Mouse (Mus musculus): ENCODE measurements around the gene Frmd8.
A peak's percentile ranks its signal among the peaks of the same experiment; 100 is the strongest.

DNA sequence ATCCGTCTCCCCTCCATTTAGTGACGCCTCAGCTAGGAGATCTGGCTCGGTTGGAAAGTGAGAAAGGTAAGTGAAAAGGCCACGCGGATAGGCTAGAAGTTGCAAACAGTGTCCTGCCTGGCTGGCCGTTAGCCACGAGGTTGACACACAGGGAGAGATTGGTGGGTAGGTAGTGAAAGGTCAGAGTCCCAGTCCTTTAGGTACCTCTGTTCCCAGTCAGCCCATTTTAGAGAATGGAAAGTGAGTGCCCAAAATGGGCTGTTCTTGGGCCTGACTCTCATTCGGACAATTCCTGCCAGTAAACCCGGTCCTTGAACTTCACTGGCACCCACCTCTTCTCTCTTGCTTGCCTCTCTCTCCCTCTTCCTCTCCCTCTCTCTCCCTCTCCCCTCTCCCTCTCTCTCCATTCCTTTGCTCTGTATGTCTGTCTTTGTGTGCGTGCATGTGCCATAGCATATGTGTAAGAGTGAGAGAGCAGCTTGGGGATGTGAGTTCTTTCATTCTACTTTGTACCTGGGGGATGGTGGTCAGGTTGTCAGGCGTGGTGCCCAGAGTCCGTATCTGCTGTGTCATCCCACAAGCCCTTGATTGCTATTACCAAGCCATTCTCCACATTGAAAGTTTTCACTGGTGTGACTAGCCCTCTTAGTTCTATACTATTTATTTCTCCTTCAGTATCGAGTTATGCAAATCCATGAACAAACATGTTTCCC, 38.1 kb upstream of the Frmd8 start, which contains the start of gene Dpf2:
- TF ChIP-seq MXI1 (IDR thresholded peaks at IDR 0.05; ENCODE audit: low read depth, low read length) (peak; percentile 41; the same call in 1 of the 2 replicates), CTCF (IDR thresholded peaks at IDR 0.05 in 2 of 3, conservative IDR thresholded peaks at IDR 0.05 in 1 of 3; ENCODE audit: control insufficient read depth in 1 of 3, insufficient read depth in 1 of 3, low read depth in 2 of 3, low read length in 3 of 3, poor library complexity in 1 of 3, severe bottlenecking in 1 of 3) (no peak), GATA1 (IDR thresholded peaks at IDR 0.05; ENCODE audit: low read depth, low read length) (no peak), POLR2A (IDR thresholded peaks at IDR 0.05; ENCODE audit: control insufficient read depth in 1 of 2, insufficient read depth in 1 of 2, low read depth in 1 of 2, low read length in 2 of 2, poor library complexity in 1 of 2) (no peak; a peak in 2 of 4 replicates), SIN3A (IDR thresholded peaks at IDR 0.05; ENCODE audit: low read length) (peak; percentile 20; the same call in 1 of the 2 replicates), USF1 (IDR thresholded peaks at IDR 0.05; ENCODE audit: low read depth, low read length) (no peak), UBTF (IDR thresholded peaks at IDR 0.05; ENCODE audit: borderline replicate concordance, insufficient read depth, low read depth, low read length) (no peak), TCF12 (IDR thresholded peaks at IDR 0.05; ENCODE audit: low read depth, low read length) (no peak; the same call in 1 of the 2 replicates), MYC (IDR thresholded peaks at IDR 0.05; ENCODE audit: low read depth, low read length) (0 out of 2 replicates have a peak, but pooled peaks have one; percentile 20), TBP (IDR thresholded peaks at IDR 0.05; ENCODE audit: low read depth, low read length) (no peak), ELF1 (IDR thresholded peaks at IDR 0.05; ENCODE audit: low read depth, low read length) (no peak), EP300 (IDR thresholded peaks at IDR 0.05; ENCODE audit: low read depth in 1 of 2, low read length in 2 of 2) (no peak), ZNF384 (IDR thresholded peaks at IDR 0.05; ENCODE audit: low read depth, low read length) (no peak)
